Mouse (Mus musculus): ENCODE measurements around the gene Mdga1. TPM values are rescaled to one million over a fixed set of nuclear protein-coding genes. Genes with fewer than 3 reads are reported as not detected.
A peak's percentile ranks its signal among the peaks of the same experiment; 100 is the strongest.

Gene Mdga1
- polyA plus RNA-seq, 2 experiments, result 0.75 to 1.7 TPM

GRCm38 (mm10) chr17:29846284-29846683 lies 123.6 kb downstream of the Mdga1 start:
- Histone ChIP-seq H3K4me3 (ENCODE audit: insufficient read depth in 1 of 2, low read depth in 2 of 2, low read length in 2 of 2) (no peak overlapping the region), H3K9ac (replicated peaks) (no peak overlapping the region), H3K27me3 (ENCODE audit: control insufficient read depth, insufficient read depth, low read length) (no peaks in the 10 kb centered on the region), H3K4me2 (ENCODE audit: low read depth) (no peak overlapping the region), H3K27ac (no peak overlapping the region), H3K36me3 (replicated peaks; ENCODE audit: control insufficient read depth, insufficient read depth, low read depth) (no peaks in the 10 kb centered on the region), H3K9me3 (ENCODE audit: control insufficient read depth, low read length) (no peaks in the 10 kb centered on the region), H3K4me1 (replicated peaks; ENCODE audit: control insufficient read depth in 2 of 2, insufficient read depth in 2 of 2, low read length in 1 of 2) (peaks cover 12 to 19% of the 10 kb centered on the region in 2 experiments)
- WGBS (ENCODE audit: insufficient replicate concordance), result 73% methylated on average over 15 of the region's 15 CpGs
- DNase-seq (ENCODE audit: low read depth in 3 of 3, low spot score in 3 of 3) (no peak), ATAC-seq (ENCODE audit: insufficient read depth) (no peak)
- no peak for TF ChIP-seq EP300 (IDR thresholded peaks at IDR 0.05; ENCODE audit: low read depth)
- no peak for TF ChIP-seq CTCF (IDR thresholded peaks at IDR 0.05; ENCODE audit: low read depth)

DNA sequence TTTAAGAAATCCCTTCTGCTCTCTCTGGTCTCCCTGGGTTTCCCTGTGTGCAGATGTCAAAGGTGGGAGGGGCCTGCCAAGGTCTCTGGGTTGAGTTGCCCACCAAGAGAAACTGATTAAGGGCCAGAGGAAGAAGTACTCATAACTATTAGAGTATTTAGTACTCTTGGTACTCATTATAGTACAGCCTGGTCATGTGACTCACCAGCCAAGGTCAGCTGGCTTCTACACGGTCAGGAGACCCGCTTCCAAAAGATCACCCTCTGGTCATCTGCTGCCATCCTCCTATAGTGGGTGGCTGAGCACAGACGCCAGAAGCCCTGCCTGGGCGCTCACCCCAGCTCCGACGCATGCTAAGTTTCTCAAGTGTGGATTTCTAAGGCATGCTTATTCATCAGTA lies 124.9 kb downstream of the Mdga1 start:
- 71% methylated on average over 6 of the region's 6 CpGs for WGBS (ENCODE audit: insufficient replicate concordance)
- TF ChIP-seq EP300 (IDR thresholded peaks at IDR 0.05; ENCODE audit: low read depth) (no peak), CTCF (IDR thresholded peaks at IDR 0.05; ENCODE audit: low read depth) (no peak)
- Histone ChIP-seq H3K36me3 (replicated peaks; ENCODE audit: control insufficient read depth, insufficient read depth, low read depth) (no peaks in the 10 kb centered on the region), H3K4me2 (ENCODE audit: low read depth) (no peak overlapping the region), H3K9ac (replicated peaks) (no peak overlapping the region), H3K9me3 (ENCODE audit: control insufficient read depth, low read length) (no peaks in the 10 kb centered on the region), H3K4me1 (replicated peaks; ENCODE audit: control insufficient read depth in 2 of 2, insufficient read depth in 2 of 2, low read length in 1 of 2) (peaks cover 9 to 13% of the 10 kb centered on the region in 2 experiments), H3K27me3 (ENCODE audit: control insufficient read depth, insufficient read depth, low read length) (no peaks in the 10 kb centered on the region), H3K4me3 (ENCODE audit: insufficient read depth in 1 of 2, low read depth in 2 of 2, low read length in 2 of 2) (no peak overlapping the region), H3K27ac (no peak overlapping the region)
- ATAC-seq (ENCODE audit: insufficient read depth) (no peak), DNase-seq (ENCODE audit: low read depth in 3 of 3, low spot score in 3 of 3) (no peak)

DNA sequence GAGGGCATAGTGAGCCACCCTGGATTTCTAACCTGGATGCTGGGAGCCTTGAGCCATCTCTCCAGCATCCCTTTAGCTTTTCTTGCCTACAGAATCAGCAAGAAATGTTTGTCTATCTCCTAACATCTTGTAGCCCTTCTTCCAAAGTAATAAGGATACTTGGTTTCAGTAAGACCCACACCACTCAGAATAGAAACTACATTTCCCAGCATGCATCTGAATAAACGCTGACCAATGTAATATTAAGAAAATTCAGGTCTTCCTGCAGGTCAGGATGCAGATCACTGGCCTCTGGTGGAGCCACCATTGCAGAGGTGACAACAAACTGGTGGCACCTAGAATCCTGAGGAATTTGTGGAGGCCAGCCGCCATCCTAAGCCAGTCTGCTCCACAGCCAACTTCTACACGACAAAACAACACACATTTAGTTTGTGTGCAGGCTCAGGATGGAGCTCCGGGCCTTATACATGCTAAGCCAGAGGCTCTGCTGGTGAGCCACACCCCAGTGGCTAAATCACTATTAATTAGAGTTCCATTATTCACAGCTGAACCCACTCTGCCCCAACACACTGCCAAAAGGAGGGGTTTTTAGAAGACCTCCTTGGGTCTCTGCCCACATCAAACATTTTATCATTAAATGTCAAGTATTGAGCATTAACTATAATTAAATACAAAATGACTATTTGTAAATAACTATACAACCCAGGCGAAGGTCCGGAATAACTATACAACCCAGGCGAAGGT lies 126.3 kb downstream of the Mdga1 start:
- H3K27ac ChIP-seq, result no peak overlapping the region
- 80% methylated on average over 7 of the region's 7 CpGs for WGBS (ENCODE audit: insufficient replicate concordance)
- DNase-seq (ENCODE audit: low read depth in 3 of 3, low spot score in 3 of 3), result no peak
- no peak overlapping the region for H3K4me2 ChIP-seq (ENCODE audit: low read depth)
- no peaks in the 10 kb centered on the region for H3K9me3 ChIP-seq (ENCODE audit: control insufficient read depth, low read length)
- H3K36me3 ChIP-seq (replicated peaks; ENCODE audit: control insufficient read depth, insufficient read depth, low read depth), result no peaks in the 10 kb centered on the region
- no peak overlapping the region for H3K9ac ChIP-seq (replicated peaks)
- H3K27me3 ChIP-seq (ENCODE audit: control insufficient read depth, insufficient read depth, low read length), result no peaks in the 10 kb centered on the region
- ATAC-seq (ENCODE audit: insufficient read depth), result no peak
- H3K4me1 ChIP-seq (replicated peaks; ENCODE audit: control insufficient read depth in 2 of 2, insufficient read depth in 2 of 2, low read length in 1 of 2), result peaks cover 0 to 4% of the 10 kb centered on the region in 2 experiments; a peak in 3 of 4 replicates
- TF ChIP-seq CTCF (IDR thresholded peaks at IDR 0.05; ENCODE audit: low read depth) (no peak), EP300 (IDR thresholded peaks at IDR 0.05; ENCODE audit: low read depth) (no peak)
- no peak overlapping the region for H3K4me3 ChIP-seq (ENCODE audit: insufficient read depth in 1 of 2, low read depth in 2 of 2, low read length in 2 of 2)

DNA sequence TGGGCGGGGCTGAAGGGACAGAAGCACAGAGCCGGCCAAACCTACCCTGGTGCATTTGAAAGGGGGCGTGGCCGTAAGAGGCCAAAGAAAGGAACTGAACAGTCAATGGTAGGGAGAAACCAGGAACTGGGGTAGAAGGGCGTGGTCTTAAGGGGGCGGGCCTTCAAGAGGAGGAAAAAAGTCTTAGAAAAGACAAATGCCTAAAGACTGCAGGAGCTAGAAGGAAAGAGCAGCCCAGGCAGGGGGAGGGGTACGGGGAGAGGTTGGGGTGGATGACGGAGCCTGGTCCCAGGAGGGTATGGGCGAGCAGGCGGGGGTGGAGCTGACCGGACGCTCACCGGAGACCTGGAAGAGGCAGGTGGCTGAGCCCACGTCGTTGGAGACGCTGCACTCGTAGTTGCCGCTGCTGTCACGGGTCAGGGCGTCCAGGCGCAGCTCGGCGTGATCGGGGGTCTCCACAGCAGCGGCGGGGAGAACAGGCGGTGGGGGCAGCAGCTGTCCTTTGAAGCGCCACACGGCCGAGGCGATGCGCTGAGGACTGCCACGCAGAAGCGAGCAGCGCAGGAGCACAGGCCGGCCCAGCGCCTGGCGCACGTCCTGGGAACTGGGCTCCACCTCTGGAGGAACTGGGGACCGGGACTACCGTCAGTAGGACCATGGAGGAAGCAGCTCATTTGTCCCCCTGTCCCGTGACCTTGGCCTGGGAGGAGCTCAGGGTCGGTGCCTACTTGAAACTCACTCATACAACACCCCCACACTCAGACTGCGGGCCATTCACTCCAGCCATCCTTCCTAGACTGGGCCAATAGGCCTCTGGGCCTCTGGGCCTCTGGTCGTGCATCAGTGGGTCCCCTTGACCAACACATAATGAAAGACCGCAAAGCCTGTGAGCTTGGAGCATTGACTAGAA lies 127.9 kb downstream of the Mdga1 start:
- Histone ChIP-seq H3K36me3 (replicated peaks; ENCODE audit: control insufficient read depth, insufficient read depth, low read depth) (no peaks in the 10 kb centered on the region), H3K4me2 (ENCODE audit: low read depth) (peak overlapping the region; percentile 93), H3K4me3 (ENCODE audit: insufficient read depth in 1 of 2, low read depth in 2 of 2, low read length in 2 of 2) (peak overlapping the region; percentile 44 to 60), H3K27ac (no peak overlapping the region), H3K9ac (replicated peaks) (peak overlapping the region; percentile 59), H3K4me1 (replicated peaks; ENCODE audit: control insufficient read depth in 2 of 2, insufficient read depth in 2 of 2, low read length in 1 of 2) (peaks cover 0 to 4% of the 10 kb centered on the region in 2 experiments; a peak in 3 of 4 replicates), H3K27me3 (ENCODE audit: control insufficient read depth, insufficient read depth, low read length) (no peaks in the 10 kb centered on the region), H3K9me3 (ENCODE audit: control insufficient read depth, low read length) (no peaks in the 10 kb centered on the region)
- DNase-seq (ENCODE audit: low read depth in 3 of 3, low spot score in 3 of 3) (peak; percentile 62 to 74 (median 68)), ATAC-seq (ENCODE audit: insufficient read depth) (peak; percentile 82)
- TF ChIP-seq EP300 (IDR thresholded peaks at IDR 0.05; ENCODE audit: low read depth) (no peak), CTCF (IDR thresholded peaks at IDR 0.05; ENCODE audit: low read depth) (0 out of 2 replicates have a peak, but pooled peaks have one; percentile 9)
- WGBS (ENCODE audit: insufficient replicate concordance), result 10% methylated on average over 46 of the region's 46 CpGs

DNA sequence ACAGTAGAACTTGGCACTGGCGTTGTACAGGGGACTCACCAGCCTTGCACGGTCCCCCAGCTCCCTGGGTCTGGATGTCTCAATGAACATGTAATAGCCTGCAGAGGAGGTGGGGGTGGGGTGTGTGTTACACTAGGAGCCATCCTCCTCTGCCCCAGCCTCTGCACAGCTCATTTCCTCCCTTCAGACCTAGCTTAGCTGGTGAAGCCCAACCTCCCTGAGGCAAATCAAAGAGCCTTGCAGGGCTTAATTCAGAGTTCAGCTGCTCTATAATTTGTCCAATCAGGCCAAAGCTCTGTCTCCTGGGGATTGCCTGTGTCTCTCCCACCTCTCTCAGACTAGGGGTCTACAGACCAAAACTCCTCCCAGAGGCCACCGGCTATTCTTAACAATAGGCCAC lies 131.9 kb downstream of the Mdga1 start:
- no peak overlapping the region for H3K27ac ChIP-seq
- no peak overlapping the region for H3K4me3 ChIP-seq (ENCODE audit: insufficient read depth in 1 of 2, low read depth in 2 of 2, low read length in 2 of 2)
- H3K4me2 ChIP-seq (ENCODE audit: low read depth), result no peak overlapping the region
- no peaks in the 10 kb centered on the region for H3K27me3 ChIP-seq (ENCODE audit: control insufficient read depth, insufficient read depth, low read length)
- no peak overlapping the region for H3K9ac ChIP-seq (replicated peaks)
- H3K9me3 ChIP-seq (ENCODE audit: control insufficient read depth, low read length), result no peaks in the 10 kb centered on the region
- ATAC-seq (ENCODE audit: insufficient read depth) (no peak), DNase-seq (ENCODE audit: low read depth in 3 of 3, low spot score in 3 of 3) (no peak)
- H3K36me3 ChIP-seq (replicated peaks; ENCODE audit: control insufficient read depth, insufficient read depth, low read depth), result no peaks in the 10 kb centered on the region
- TF ChIP-seq EP300 (IDR thresholded peaks at IDR 0.05; ENCODE audit: low read depth), result no peak
- no peak for TF ChIP-seq CTCF (IDR thresholded peaks at IDR 0.05; ENCODE audit: low read depth)
- 47% methylated on average over 3 of the region's 3 CpGs for WGBS (ENCODE audit: insufficient replicate concordance)
- peaks cover 0 to 4% of the 10 kb centered on the region in 2 experiments; a peak in 3 of 4 replicates for H3K4me1 ChIP-seq (replicated peaks; ENCODE audit: control insufficient read depth in 2 of 2, insufficient read depth in 2 of 2, low read length in 1 of 2)
